Comparison of ENCODE assay signal across 8 mouse cellular contexts in genomic region chr11:64434611-64435545, GRCm38 (mm10). TPM values are rescaled to one million over a fixed set of nuclear protein-coding genes. Genes with fewer than 3 reads are reported as not detected.
DNase-seq lines count a peak whose midpoint lies in the region; ATAC-seq and TF ChIP-seq lines count a peak whose summit lies in the region.

Gene Hs3st3a1, plus strand, starts transcription at chr11:64435332.

- peak within 1 kb of the TSS; percentile 95 for H3K4me2 ChIP-seq in forebrain, embryonic 13.5 days
- peak within 1 kb of the TSS; percentile 81 for H3K4me2 ChIP-seq in heart, postnatal 0 days (ENCODE audit: low read depth, low read length)

- no peaks in the 10 kb centered on the region for H3K36me3 ChIP-seq in forebrain, embryonic 13.5 days (ENCODE audit: poor library complexity, severe bottlenecking)
- H3K36me3 ChIP-seq in heart, postnatal 0 days (replicated peaks; ENCODE audit: control insufficient read depth, insufficient read depth, low read length) = no peaks in the 10 kb centered on the region

- WGBS in forebrain, embryonic 13.5 days = under 1% methylated on average over 33 of the region's 36 CpGs
- WGBS in heart, postnatal 0 days = 2% methylated on average over 33 of the region's 36 CpGs

- no peak for TF ChIP-seq CTCF in heart, postnatal 0 days (IDR thresholded peaks at IDR 0.05; ENCODE audit: low read depth)

- ATAC-seq in forebrain, embryonic 13.5 days = peak; percentile 79
- peak; percentile 84 for ATAC-seq in heart, postnatal 0 days (ENCODE audit: insufficient read depth, low read depth)
- ATAC-seq in erythroid progenitor cell, adult 5-6 weeks (replicated peaks; ENCODE audit: low FRiP score, poor library complexity, severe bottlenecking) = no peak

- H3K27me3 ChIP-seq in forebrain, embryonic 13.5 days = peaks cover 57% of the 10 kb centered on the region
- H3K27me3 ChIP-seq in heart, postnatal 0 days (ENCODE audit: control insufficient read depth, insufficient read depth, low read length) = peaks cover 62% of the 10 kb centered on the region

- H3K4me1 ChIP-seq in forebrain, embryonic 13.5 days = peaks cover 18% of the 10 kb centered on the region
- peaks cover 18% of the 10 kb centered on the region for H3K4me1 ChIP-seq in heart, postnatal 0 days (ENCODE audit: control insufficient read depth, insufficient read depth)

- peak within 1 kb of the TSS; percentile 55 for H3K4me3 ChIP-seq in forebrain, embryonic 13.5 days
- H3K4me3 ChIP-seq in heart, postnatal 0 days (ENCODE audit: low read depth, low read length) = peak within 1 kb of the TSS; percentile 52

- DNase-seq in 3134 (ENCODE audit: extremely low read depth, insufficient read length, low spot score) = peak; percentile 76
- DNase-seq in adrenal gland, adult 18-20 months (ENCODE audit: low spot score in 2 of 2) = peak; percentile 50 to 62
- peak; percentile 51 for DNase-seq in heart, postnatal 0 days (ENCODE audit: low spot score)
- peak; percentile 75 for DNase-seq in kidney, postnatal 14 days
- peak; percentile 64 for DNase-seq in lung, postnatal 14 days
- peak; percentile 71 for DNase-seq in retina, embryonic 14.5 days (ENCODE audit: low spot score)

- no peak for TF ChIP-seq EP300 in heart, postnatal 0 days (IDR thresholded peaks at IDR 0.05; ENCODE audit: low read depth)

- H3K9me3 ChIP-seq in forebrain, embryonic 13.5 days (replicated peaks) = no peaks in the 10 kb centered on the region
- no peaks in the 10 kb centered on the region for H3K9me3 ChIP-seq in heart, postnatal 0 days (replicated peaks; ENCODE audit: control insufficient read depth, low read length)

- H3K27ac ChIP-seq in forebrain, embryonic 13.5 days = no peak within 1 kb of the TSS
- H3K27ac ChIP-seq in heart, postnatal 0 days (ENCODE audit: low read depth) = no peak within 1 kb of the TSS

- H3K9ac ChIP-seq in forebrain, embryonic 13.5 days = peak within 1 kb of the TSS; percentile 69
- H3K9ac ChIP-seq in heart, postnatal 0 days (replicated peaks; ENCODE audit: low read depth, low read length) = peak within 1 kb of the TSS; percentile 42

RNA-seq across cellular contexts. Expression of gene Hs3st3a1, which starts in this region (rescaled TPM):
- total RNA-seq in adrenal gland, adult 18-20 months (2021) = under 1 TPM; 0.19 to 0.23 TPM
- 0.15 and 0.40 TPM in 2 replicates for polyA plus RNA-seq in forebrain, embryonic 13.5 days (2015; fragmentation: Nextera tagmentation; extraction: Ambion mirVana)
- 0.50 and 1.5 TPM in 2 replicates for total RNA-seq in heart, postnatal 0 days (2014; rRNA removed; ENCODE audit: low replicate concordance)
- 0.03 and 0.05 TPM in 2 replicates for polyA plus RNA-seq in heart, postnatal 0 days (2015; fragmentation: Nextera tagmentation; extraction: Ambion mirVana)
- not detected in 2 replicates for total RNA-seq in erythroid progenitor cell, adult 5-6 weeks (2015; ENCODE audit: low replicate concordance)
- total RNA-seq in erythroid progenitor cell, adult 5-6 weeks (2017; ENCODE audit: low replicate concordance) = not detected in 2 replicates

Comparison
In these comparisons a context has a peak if more than half of its experiments do, and no peak if none do; other contexts are left out.
1. Peak in DNase-seq in adrenal gland, adult 18-20 months; RNA of the gene not detected or under 1 TPM.
2. Peak in ATAC-seq, H3K4me3 ChIP-seq, H3K9ac ChIP-seq and H3K4me2 ChIP-seq in forebrain, embryonic 13.5 days; RNA of the gene not detected or under 1 TPM.